Mouse (Mus musculus): Measurements from ENCODE around the gene Tbx6. TPM values are rescaled to one million over a fixed set of nuclear protein-coding genes. Genes with fewer than 3 reads are reported as not detected.

The Tbx6 gene
- total and polyA plus RNA-seq, 3 experiments = 0.12 to 0.15 TPM; not detected in 1

DNA sequence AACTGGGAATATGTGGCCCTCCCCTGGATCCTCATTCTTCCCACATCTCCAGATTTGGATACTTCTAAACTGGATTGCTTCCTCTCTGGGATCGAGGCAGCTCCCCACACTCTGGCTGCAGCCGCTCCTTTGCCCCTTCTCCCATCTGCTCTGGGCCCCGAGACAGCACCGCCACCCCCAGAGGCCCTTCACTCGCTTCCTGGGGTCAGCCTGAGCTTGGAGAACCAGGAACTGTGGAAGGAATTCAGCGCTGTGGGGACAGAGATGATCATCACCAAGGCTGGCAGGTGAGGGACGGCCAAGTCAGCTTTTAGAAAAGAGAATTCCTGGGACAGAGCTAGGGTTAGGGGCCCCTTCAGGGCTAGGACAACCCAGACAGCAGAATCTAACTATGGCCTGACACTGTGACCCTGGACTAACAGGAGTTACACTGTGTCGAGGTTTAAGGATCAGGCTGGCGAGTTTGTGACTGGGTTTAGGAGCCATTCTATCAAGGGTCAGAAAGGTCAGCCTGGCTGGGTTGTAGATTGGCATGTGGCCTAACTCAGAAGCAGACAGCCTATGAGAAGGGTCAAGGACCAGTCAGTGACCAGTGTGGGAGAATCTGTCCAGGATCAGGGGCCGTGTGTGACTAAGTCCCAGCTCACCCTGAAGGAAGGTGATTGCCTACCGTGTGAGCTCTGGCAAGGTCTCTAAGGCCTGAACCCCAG, 533 bp downstream of the Tbx6 start:
- Histone ChIP-seq H3K9ac (ENCODE audit: control insufficient read depth, low read depth, low read length, poor library complexity, severe bottlenecking) (no peak overlapping the region), H3K27ac (ENCODE audit: control insufficient read depth, low read depth, low read length) (no peak overlapping the region), H3K9me3 (replicated peaks; ENCODE audit: insufficient read depth, low read length) (no peaks in the 10 kb centered on the region), H3K27me3 (ENCODE audit: control insufficient read depth in 1 of 2, insufficient read depth in 2 of 2, low read length in 2 of 2) (no peaks in the 10 kb centered on the region), H3K4me3 (ENCODE audit: control insufficient read depth in 1 of 2, insufficient read depth in 1 of 2, low read depth in 2 of 2, low read length in 2 of 2) (no peak overlapping the region), H3K4me1 (ENCODE audit: control insufficient read depth in 1 of 2, insufficient read depth in 2 of 2, low read length in 2 of 2) (peaks cover 5 to 16% of the 10 kb centered on the region in 2 experiments), H3K79me2 (ENCODE audit: control insufficient read depth, insufficient read depth, low read length, poor library complexity) (no peaks in the 10 kb centered on the region; the same call in 1 of the 2 replicates), H3K36me3 (ENCODE audit: control insufficient read depth in 1 of 2, insufficient read depth in 2 of 2, low read length in 2 of 2) (peaks cover 4% of the 10 kb centered on the region in 2 experiments; a peak in 3 of 4 replicates)
- no peak for TF ChIP-seq POLR2AphosphoS5 (IDR thresholded peaks at IDR 0.05; ENCODE audit: borderline replicate concordance, low read depth, low read length)
- no peak for TF ChIP-seq USF1 (IDR thresholded peaks at IDR 0.05; ENCODE audit: low read depth, low read length)
- no peak for TF ChIP-seq ETS1 (IDR thresholded peaks at IDR 0.05; ENCODE audit: low read depth, low read length)
- no peak for TF ChIP-seq POLR2A (IDR thresholded peaks at IDR 0.05; ENCODE audit: control insufficient read depth in 1 of 2, insufficient read depth in 1 of 2, low read depth in 1 of 2, low read length in 2 of 2, poor library complexity in 1 of 2)
- no peak for TF ChIP-seq MAX (IDR thresholded peaks at IDR 0.05; ENCODE audit: low read length)
- no peak for TF ChIP-seq ZKSCAN1 (IDR thresholded peaks at IDR 0.05; ENCODE audit: low read depth, low read length)
- TF ChIP-seq JUND (IDR thresholded peaks at IDR 0.05; ENCODE audit: low read depth, low read length) = no peak
- TF ChIP-seq CHD1 (IDR thresholded peaks at IDR 0.05; ENCODE audit: low read depth, low read length) = no peak
- TF ChIP-seq USF2 (IDR thresholded peaks at IDR 0.05; ENCODE audit: borderline replicate concordance in 1 of 2, insufficient read depth in 1 of 2, low read depth in 1 of 2, low read length in 2 of 2) = no peak
- TF ChIP-seq ELF1 (IDR thresholded peaks at IDR 0.05; ENCODE audit: low read depth, low read length) = no peak
- no peak for TF ChIP-seq MAZ (IDR thresholded peaks at IDR 0.05; ENCODE audit: low read depth, low read length)
- no peak for TF ChIP-seq TBP (IDR thresholded peaks at IDR 0.05; ENCODE audit: low read depth, low read length)
- no peak for DNase-seq (ENCODE audit: low read depth, low spot score)

DNA sequence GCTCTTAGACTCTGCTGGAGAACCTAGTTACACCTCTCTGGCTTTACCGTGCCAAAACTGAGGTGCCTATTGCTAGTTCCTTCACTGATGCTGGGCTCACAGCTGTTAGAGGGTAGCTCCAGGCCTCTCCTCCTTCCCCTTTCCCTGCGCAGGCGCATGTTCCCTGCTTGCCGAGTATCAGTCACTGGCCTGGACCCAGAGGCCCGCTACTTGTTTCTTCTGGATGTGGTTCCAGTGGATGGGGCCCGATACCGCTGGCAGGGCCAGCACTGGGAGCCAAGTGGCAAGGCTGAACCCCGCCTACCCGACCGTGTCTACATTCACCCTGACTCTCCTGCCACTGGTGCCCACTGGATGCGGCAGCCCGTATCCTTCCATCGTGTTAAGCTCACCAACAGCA, 1.4 kb downstream of the Tbx6 start:
- TF ChIP-seq MAZ (IDR thresholded peaks at IDR 0.05; ENCODE audit: low read depth, low read length) (no peak), CHD1 (IDR thresholded peaks at IDR 0.05; ENCODE audit: low read depth, low read length) (no peak), ELF1 (IDR thresholded peaks at IDR 0.05; ENCODE audit: low read depth, low read length) (no peak), ETS1 (IDR thresholded peaks at IDR 0.05; ENCODE audit: low read depth, low read length) (no peak), ZNF384 (IDR thresholded peaks at IDR 0.05; ENCODE audit: low read depth, low read length) (no peak), CTCF (IDR thresholded peaks at IDR 0.05 in 2 of 3, conservative IDR thresholded peaks at IDR 0.05 in 1 of 3; ENCODE audit: control insufficient read depth in 1 of 3, insufficient read depth in 1 of 3, low read depth in 2 of 3, low read length in 3 of 3, poor library complexity in 1 of 3, severe bottlenecking in 1 of 3) (no peak), GABPA (IDR thresholded peaks at IDR 0.05; ENCODE audit: low read depth, low read length) (no peak), POLR2A (IDR thresholded peaks at IDR 0.05; ENCODE audit: control insufficient read depth in 1 of 2, insufficient read depth in 1 of 2, low read depth in 1 of 2, low read length in 2 of 2, poor library complexity in 1 of 2) (no peak), CHD2 (IDR thresholded peaks at IDR 0.05; ENCODE audit: low read length) (no peak), GATA1 (IDR thresholded peaks at IDR 0.05; ENCODE audit: low read depth, low read length) (no peak), JUND (IDR thresholded peaks at IDR 0.05; ENCODE audit: low read depth, low read length) (no peak), UBTF (IDR thresholded peaks at IDR 0.05; ENCODE audit: borderline replicate concordance, insufficient read depth, low read depth, low read length) (no peak), MAFK (IDR thresholded peaks at IDR 0.05; ENCODE audit: borderline replicate concordance, low read depth, low read length) (no peak)
- H3K4me1 ChIP-seq (ENCODE audit: control insufficient read depth in 1 of 2, insufficient read depth in 2 of 2, low read length in 2 of 2) = peaks cover 5 to 10% of the 10 kb centered on the region in 2 experiments; a peak in 3 of 4 replicates
- no peaks in the 10 kb centered on the region for H3K79me2 ChIP-seq (ENCODE audit: control insufficient read depth, insufficient read depth, low read length, poor library complexity)
- no peak overlapping the region for H3K4me3 ChIP-seq (ENCODE audit: control insufficient read depth in 1 of 2, insufficient read depth in 1 of 2, low read depth in 2 of 2, low read length in 2 of 2)
- DNase-seq (ENCODE audit: low read depth, low spot score) = no peak
- H3K27ac ChIP-seq (ENCODE audit: control insufficient read depth, low read depth, low read length) = no peak overlapping the region
- peaks cover 4 to 5% of the 10 kb centered on the region in 2 experiments; a peak in 3 of 4 replicates for H3K36me3 ChIP-seq (ENCODE audit: control insufficient read depth in 1 of 2, insufficient read depth in 2 of 2, low read length in 2 of 2)
- no peak overlapping the region for H3K9ac ChIP-seq (ENCODE audit: control insufficient read depth, low read depth, low read length, poor library complexity, severe bottlenecking)
- H3K9me3 ChIP-seq (replicated peaks; ENCODE audit: insufficient read depth, low read length) = no peaks in the 10 kb centered on the region
- H3K27me3 ChIP-seq (ENCODE audit: control insufficient read depth in 1 of 2, insufficient read depth in 2 of 2, low read length in 2 of 2) = no peaks in the 10 kb centered on the region
